Mouse (Mus musculus): ENCODE results near the gene Ube2e2. TPM values are rescaled to one million over a fixed set of nuclear protein-coding genes. Genes with fewer than 3 reads are reported as not detected.

The Ube2e2 gene
- polyA plus RNA-seq, 1 experiment from 2014 or later, result 53.1 TPM

DNA sequence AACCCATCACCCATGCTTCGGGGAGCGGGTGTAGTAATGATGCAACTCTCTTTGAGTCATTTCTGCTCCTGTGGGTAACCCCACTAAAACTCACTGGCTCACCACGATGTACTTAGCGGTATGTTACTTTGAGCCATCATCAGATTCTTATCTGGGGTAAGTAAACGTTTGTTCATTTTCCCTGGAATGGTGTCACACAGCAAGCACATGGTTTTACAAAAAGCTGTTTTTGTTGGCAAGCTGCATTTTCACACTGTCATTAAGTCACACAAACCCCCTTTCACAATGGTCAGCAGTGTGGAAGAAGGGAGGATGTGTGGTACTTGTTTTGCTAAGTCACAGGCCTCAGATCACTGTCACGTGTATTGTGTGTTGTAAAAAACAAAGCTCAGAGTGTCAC lies 73.4 kb downstream of the Ube2e2 start:
- no peaks in the 10 kb centered on the region for H3K27me3 ChIP-seq (ENCODE audit: control insufficient read depth, insufficient read depth, low read length)
- H3K9me3 ChIP-seq (ENCODE audit: control insufficient read depth, low read length), result no peaks in the 10 kb centered on the region
- no peak for ATAC-seq (ENCODE audit: low FRiP score, low TSS enrichment)
- H3K27ac ChIP-seq (ENCODE audit: low read depth, low read length), result no peak overlapping the region
- 54% methylated on average over 6 of the region's 6 CpGs for WGBS
- H3K4me3 ChIP-seq (ENCODE audit: low read length), result no peak overlapping the region
- no peak overlapping the region for H3K4me2 ChIP-seq (replicated peaks; ENCODE audit: low read depth, low read length)
- H3K36me3 ChIP-seq (ENCODE audit: control insufficient read depth, insufficient read depth, low read length), result no peaks in the 10 kb centered on the region
- H3K4me1 ChIP-seq (ENCODE audit: control insufficient read depth, insufficient read depth, low read length), result no peaks in the 10 kb centered on the region
- no peak overlapping the region for H3K9ac ChIP-seq (ENCODE audit: low read depth, low read length)

DNA sequence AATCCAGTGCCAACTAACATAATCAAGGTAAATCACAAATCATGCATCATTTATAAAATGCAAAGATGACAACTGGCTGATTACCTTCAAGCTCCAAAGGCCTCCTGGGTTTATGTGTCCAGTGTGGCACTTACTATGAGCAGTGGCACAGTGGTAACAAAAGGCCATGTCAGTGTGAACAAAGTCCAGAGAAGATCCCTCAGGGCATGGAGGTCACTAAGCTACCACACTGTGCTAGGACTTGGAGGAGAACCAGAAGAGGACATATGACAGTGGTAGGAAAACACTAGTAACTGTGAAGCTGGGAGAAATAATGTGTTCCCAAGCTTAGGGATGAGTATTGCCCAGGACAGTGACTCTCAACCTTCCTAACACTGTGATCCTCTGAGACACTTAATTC lies 97.2 kb downstream of the Ube2e2 start:
- no peaks in the 10 kb centered on the region for H3K9me3 ChIP-seq (ENCODE audit: control insufficient read depth, low read length)
- no peak overlapping the region for H3K4me3 ChIP-seq (ENCODE audit: low read length)
- H3K4me2 ChIP-seq (replicated peaks; ENCODE audit: low read depth, low read length), result no peak overlapping the region
- no peak for ATAC-seq (ENCODE audit: low FRiP score, low TSS enrichment)
- no peaks in the 10 kb centered on the region for H3K27me3 ChIP-seq (ENCODE audit: control insufficient read depth, insufficient read depth, low read length)
- no peaks in the 10 kb centered on the region for H3K4me1 ChIP-seq (ENCODE audit: control insufficient read depth, insufficient read depth, low read length)
- H3K36me3 ChIP-seq (ENCODE audit: control insufficient read depth, insufficient read depth, low read length), result no peaks in the 10 kb centered on the region
- no peak overlapping the region for H3K27ac ChIP-seq (ENCODE audit: low read depth, low read length)
- H3K9ac ChIP-seq (ENCODE audit: low read depth, low read length), result no peak overlapping the region

GRCm38 (mm10) chr14:18795787-18796186 lies 98.3 kb downstream of the Ube2e2 start:
- 67% methylated on average over 2 of the region's 2 CpGs for WGBS
- H3K4me3 ChIP-seq (ENCODE audit: low read length), result no peak overlapping the region
- no peak for ATAC-seq (ENCODE audit: low FRiP score, low TSS enrichment)
- no peaks in the 10 kb centered on the region for H3K27me3 ChIP-seq (ENCODE audit: control insufficient read depth, insufficient read depth, low read length)
- H3K4me1 ChIP-seq (ENCODE audit: control insufficient read depth, insufficient read depth, low read length), result no peaks in the 10 kb centered on the region
- H3K9me3 ChIP-seq (ENCODE audit: control insufficient read depth, low read length), result no peaks in the 10 kb centered on the region
- H3K9ac ChIP-seq (ENCODE audit: low read depth, low read length), result no peak overlapping the region
- no peak overlapping the region for H3K27ac ChIP-seq (ENCODE audit: low read depth, low read length)
- no peaks in the 10 kb centered on the region for H3K36me3 ChIP-seq (ENCODE audit: control insufficient read depth, insufficient read depth, low read length)
- H3K4me2 ChIP-seq (replicated peaks; ENCODE audit: low read depth, low read length), result no peak overlapping the region

DNA sequence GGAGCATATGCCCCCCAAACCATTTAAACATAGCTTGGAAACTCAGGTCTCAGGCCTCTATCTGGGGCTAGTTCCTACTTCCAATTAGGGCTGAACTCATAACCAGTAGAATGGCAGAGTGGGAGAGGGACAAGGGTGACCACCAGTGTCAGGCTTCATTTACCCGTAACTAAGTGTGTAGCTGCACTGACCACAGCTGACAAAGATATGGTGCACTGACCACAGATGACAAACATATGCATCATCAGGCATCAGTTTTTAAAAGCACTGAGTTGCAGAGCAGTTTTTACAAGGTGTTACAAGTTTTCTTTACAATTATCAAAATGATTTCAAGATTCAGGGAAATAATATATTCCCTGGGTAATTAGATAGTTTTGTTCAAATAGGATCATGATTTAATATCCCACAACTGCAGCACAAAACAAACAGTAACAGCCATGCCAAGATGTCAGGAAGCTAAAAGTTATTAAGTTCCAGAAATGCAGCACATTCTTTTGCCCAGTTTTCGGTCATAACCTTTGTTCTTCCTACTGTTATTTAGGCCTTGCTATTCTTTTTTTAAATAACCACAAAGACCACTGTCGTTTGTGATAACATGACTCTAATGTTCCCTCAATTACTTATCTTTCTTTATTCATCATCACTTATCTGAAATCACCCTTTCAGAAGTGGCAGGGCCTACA lies 114.9 kb downstream of the Ube2e2 start:
- Histone ChIP-seq H3K9ac (ENCODE audit: low read depth, low read length) (no peak overlapping the region), H3K27me3 (ENCODE audit: control insufficient read depth, insufficient read depth, low read length) (no peaks in the 10 kb centered on the region), H3K4me2 (replicated peaks; ENCODE audit: low read depth, low read length) (no peak overlapping the region), H3K9me3 (ENCODE audit: control insufficient read depth, low read length) (no peaks in the 10 kb centered on the region), H3K4me3 (ENCODE audit: low read length) (no peak overlapping the region), H3K36me3 (ENCODE audit: control insufficient read depth, insufficient read depth, low read length) (no peaks in the 10 kb centered on the region), H3K4me1 (ENCODE audit: control insufficient read depth, insufficient read depth, low read length) (no peaks in the 10 kb centered on the region), H3K27ac (ENCODE audit: low read depth, low read length) (no peak overlapping the region)
- WGBS, result 55% methylated on average over 3 of the region's 3 CpGs
- ATAC-seq (ENCODE audit: low FRiP score, low TSS enrichment), result no peak

GRCm38 (mm10) chr14:18778241-18778640 lies 115.8 kb downstream of the Ube2e2 start:
- H3K27ac ChIP-seq (ENCODE audit: low read depth, low read length), result no peak overlapping the region
- H3K4me1 ChIP-seq (ENCODE audit: control insufficient read depth, insufficient read depth, low read length), result no peaks in the 10 kb centered on the region
- no peak overlapping the region for H3K4me2 ChIP-seq (replicated peaks; ENCODE audit: low read depth, low read length)
- WGBS, result 87% methylated on average over 5 of the region's 5 CpGs
- ATAC-seq (ENCODE audit: low FRiP score, low TSS enrichment), result no peak
- H3K36me3 ChIP-seq (ENCODE audit: control insufficient read depth, insufficient read depth, low read length), result no peaks in the 10 kb centered on the region
- no peak overlapping the region for H3K4me3 ChIP-seq (ENCODE audit: low read length)
- H3K9me3 ChIP-seq (ENCODE audit: control insufficient read depth, low read length), result no peaks in the 10 kb centered on the region
- H3K9ac ChIP-seq (ENCODE audit: low read depth, low read length), result no peak overlapping the region
- H3K27me3 ChIP-seq (ENCODE audit: control insufficient read depth, insufficient read depth, low read length), result no peaks in the 10 kb centered on the region

DNA sequence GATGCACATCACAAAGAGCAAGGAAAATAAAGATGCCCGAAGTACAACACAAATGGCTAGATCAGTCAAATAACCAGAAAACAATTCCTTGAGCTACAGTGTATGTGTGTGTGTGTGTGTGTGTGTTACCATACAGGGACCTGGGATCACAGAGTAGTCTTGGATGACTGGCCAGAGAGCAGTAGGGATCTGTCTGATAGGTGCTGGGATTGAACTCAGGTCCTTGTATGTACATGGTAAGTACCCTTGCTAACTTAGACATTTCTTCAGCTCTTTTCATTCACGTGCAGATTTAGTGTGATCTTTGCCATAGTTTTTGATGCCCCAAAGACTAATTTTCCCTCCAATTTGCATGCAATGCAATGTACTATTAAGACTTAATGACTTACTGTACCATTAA lies 117.9 kb downstream of the Ube2e2 start:
- Histone ChIP-seq H3K4me3 (ENCODE audit: low read length) (no peak overlapping the region), H3K27me3 (ENCODE audit: control insufficient read depth, insufficient read depth, low read length) (no peaks in the 10 kb centered on the region), H3K4me1 (ENCODE audit: control insufficient read depth, insufficient read depth, low read length) (no peaks in the 10 kb centered on the region), H3K4me2 (replicated peaks; ENCODE audit: low read depth, low read length) (no peak overlapping the region), H3K27ac (ENCODE audit: low read depth, low read length) (no peak overlapping the region), H3K9me3 (ENCODE audit: control insufficient read depth, low read length) (no peaks in the 10 kb centered on the region), H3K9ac (ENCODE audit: low read depth, low read length) (no peak overlapping the region), H3K36me3 (ENCODE audit: control insufficient read depth, insufficient read depth, low read length) (no peaks in the 10 kb centered on the region)
- no peak for ATAC-seq (ENCODE audit: low FRiP score, low TSS enrichment)
- 93% methylated on average over 2 of the region's 2 CpGs for WGBS

- 54% methylated on average over 2 of the region's 2 CpGs for WGBS
- Histone ChIP-seq H3K36me3 (ENCODE audit: control insufficient read depth, insufficient read depth, low read length) (no peaks in the 10 kb centered on the region), H3K9ac (ENCODE audit: low read depth, low read length) (no peak overlapping the region), H3K9me3 (ENCODE audit: control insufficient read depth, low read length) (no peaks in the 10 kb centered on the region), H3K4me3 (ENCODE audit: low read length) (no peak overlapping the region), H3K27ac (ENCODE audit: low read depth, low read length) (no peak overlapping the region), H3K4me2 (replicated peaks; ENCODE audit: low read depth, low read length) (no peak overlapping the region), H3K4me1 (ENCODE audit: control insufficient read depth, insufficient read depth, low read length) (no peaks in the 10 kb centered on the region), H3K27me3 (ENCODE audit: control insufficient read depth, insufficient read depth, low read length) (no peaks in the 10 kb centered on the region)
- ATAC-seq (ENCODE audit: low FRiP score, low TSS enrichment), result no peak
Measured at GRCm38 (mm10) chr14:18773724-18774123, 120.3 kb downstream of the Ube2e2 start.

DNA sequence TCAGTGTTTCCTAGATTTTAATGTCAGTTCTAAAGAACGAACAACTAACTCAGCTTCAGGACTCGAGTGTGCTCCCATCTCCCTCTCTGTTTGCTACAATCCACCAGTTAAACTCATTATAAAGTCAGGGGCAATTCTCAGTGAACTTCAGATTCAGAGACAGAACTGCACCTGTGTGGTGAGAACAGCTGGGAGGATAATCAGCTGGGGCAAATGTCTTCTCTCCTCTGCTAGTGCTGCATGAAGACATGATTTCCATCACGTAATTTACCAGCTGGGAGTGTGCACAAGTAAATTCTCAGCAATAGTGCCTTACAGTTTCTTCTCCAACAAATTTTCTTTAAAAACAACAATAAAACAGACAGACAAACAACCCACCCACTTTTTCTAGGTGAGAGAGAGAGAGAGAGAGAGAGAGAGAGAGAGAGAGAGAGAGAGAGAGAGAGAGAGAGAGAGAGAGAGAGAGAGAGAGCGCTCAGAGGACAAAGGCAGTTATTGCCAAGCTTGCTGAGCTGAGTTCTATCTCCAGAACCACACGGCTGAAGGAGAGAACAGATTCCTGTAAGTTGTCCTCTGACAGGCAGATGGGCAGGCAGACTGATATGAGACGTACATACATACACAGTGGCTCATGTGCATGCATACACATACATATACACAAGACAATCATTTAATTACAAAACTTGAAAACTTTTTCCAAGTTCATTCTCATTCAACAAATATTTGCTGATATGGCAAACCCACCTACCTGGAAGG lies 134.3 kb downstream of the Ube2e2 start:
- no peak for ATAC-seq (ENCODE audit: low FRiP score, low TSS enrichment)

More for the DNA sequence above, 134.3 kb downstream of the Ube2e2 start:
- no peak overlapping the region for H3K27ac ChIP-seq (ENCODE audit: low read depth, low read length)
- no peaks in the 10 kb centered on the region for H3K36me3 ChIP-seq (ENCODE audit: control insufficient read depth, insufficient read depth, low read length)
- no peak overlapping the region for H3K4me3 ChIP-seq (ENCODE audit: low read length)
- H3K27me3 ChIP-seq (ENCODE audit: control insufficient read depth, insufficient read depth, low read length), result no peaks in the 10 kb centered on the region
- 62% methylated on average over 6 of the region's 6 CpGs for WGBS
- H3K4me2 ChIP-seq (replicated peaks; ENCODE audit: low read depth, low read length), result no peak overlapping the region
- no peaks in the 10 kb centered on the region for H3K9me3 ChIP-seq (ENCODE audit: control insufficient read depth, low read length)
- no peaks in the 10 kb centered on the region for H3K4me1 ChIP-seq (ENCODE audit: control insufficient read depth, insufficient read depth, low read length)
- H3K9ac ChIP-seq (ENCODE audit: low read depth, low read length), result no peak overlapping the region

Measured in kidney, embryonic 14.5 days (tissue).